Mouse (Mus musculus) liver, embryonic 16.5 days (tissue): Measurements from ENCODE around the gene Nppc. TPM values are rescaled to one million over a fixed set of nuclear protein-coding genes. Genes with fewer than 3 reads are reported as not detected.

Experiments
- ATAC-seq: fragments of 200-750 bp; cut with Nextera tagmentation; 2 replicates; pipeline ENCODE4 v1.8.0; 2017; ENCODE audit warnings: low read depth, mild to moderate bottlenecking, moderate number of reproducible peaks, moderate library complexity
- H3K27ac ChIP-seq: fragments of 300-500 bp; sonication (generic); 2 replicates; pipeline ENCODE4 v1.5.1; 2014; ENCODE audit warnings: mild to moderate bottlenecking, low read length
- H3K27me3 ChIP-seq: fragments of 300-500 bp; sonication (generic); 2 replicates; pipeline ENCODE4 v1.6.1; 2014; ENCODE audit warnings: low read depth, low read length, mixed read lengths; ENCODE audit not compliant: control insufficient read depth, insufficient read depth
- H3K36me3 ChIP-seq: fragments of 300-500 bp; sonication (generic); 2 replicates; pipeline ENCODE4 v1.6.1; 2014; ENCODE audit warnings: mild to moderate bottlenecking; ENCODE audit not compliant: control insufficient read depth, insufficient read depth
- H3K4me1 ChIP-seq: fragments of 300-500 bp; sonication (generic); 2 replicates; pipeline ENCODE4 v1.6.1; 2014; ENCODE audit warnings: low read depth, low read length, mixed read lengths; ENCODE audit not compliant: control insufficient read depth
- H3K4me2 ChIP-seq: fragments of 300-500 bp; sonication (generic); 2 replicates; pipeline ENCODE4 v1.6.1; 2014; ENCODE audit warnings: low read depth, low read length, mixed read lengths
- H3K4me3 ChIP-seq: fragments of 300-500 bp; sonication (generic); 2 replicates; pipeline ENCODE4 v1.5.1; 2014; ENCODE audit warnings: low read depth, mild to moderate bottlenecking, low read length
- H3K9ac ChIP-seq: fragments of 300-500 bp; sonication (generic); 2 replicates; pipeline ENCODE4 v1.6.1; 2014; ENCODE audit warnings: low read depth, low read length
- H3K9me3 ChIP-seq: fragments of 300-500 bp; sonication (generic); replicated peaks from 2 replicates; pipeline ENCODE4 v1.6.1; 2016; ENCODE audit warnings: low read length; ENCODE audit not compliant: control insufficient read depth
- WGBS: fragments of 180-500 bp; shearing (Covaris S2); extraction: QIAGEN DNeasy Blood & Tissue Kit; methylation state at CpG from one replicate; pipeline ENCODE4 v1.1.7; 2014; ENCODE audit not compliant: insufficient replicate concordance; 5-methylcytosine and 5-hydroxymethylcytosine counted together
- polyA plus RNA-seq: library from polyadenylated mRNA; unstranded; fragments of >200 nt; fragmentation: Nextera tagmentation; extraction: Ambion mirVana; gene quantifications from 2 replicates; pipeline ENCODE4 v1.2.1, GENCODE M21; 2015

Nppc gene
- polyA plus RNA-seq, result not detected in 2 replicates

DNA sequence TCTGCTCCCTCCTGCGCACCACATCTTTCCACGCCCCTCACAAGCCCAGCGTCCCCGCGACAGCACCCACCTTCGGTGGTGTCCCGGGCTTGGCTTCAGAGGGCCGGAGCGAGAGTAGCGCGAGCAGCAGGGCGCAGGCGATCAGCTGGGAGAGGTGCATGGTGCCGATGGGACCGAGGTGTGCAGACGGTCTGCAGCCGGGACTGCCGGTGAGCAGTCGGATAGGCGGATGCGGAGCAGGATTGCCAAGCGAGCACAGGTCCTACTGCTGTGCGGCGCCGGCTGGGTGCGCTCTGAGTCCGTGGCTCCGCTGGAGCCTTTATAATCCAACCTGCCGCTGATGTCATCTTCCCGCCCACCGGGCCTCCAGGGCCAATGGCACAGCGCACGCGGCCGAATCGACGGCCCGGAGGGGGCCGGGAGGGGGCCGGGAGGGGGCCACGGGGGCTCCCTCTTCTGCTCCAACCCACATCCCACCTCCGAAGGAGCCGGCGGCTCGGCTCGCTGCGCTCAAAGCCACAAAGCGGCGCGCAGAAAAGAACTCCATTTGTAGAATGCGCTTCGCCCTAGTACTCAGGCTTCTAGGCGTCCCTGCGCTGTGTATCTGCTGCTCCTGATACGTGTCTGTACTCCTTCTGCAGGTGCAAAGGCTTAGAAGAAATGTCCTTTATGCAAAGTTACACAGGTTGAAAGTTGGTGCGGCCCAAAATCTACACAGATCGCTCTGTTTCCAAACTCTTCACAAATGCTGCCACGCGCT, at the start of gene Nppc:
TSS of gene Nppc (minus strand) at position 293 of the 760 bp plus-strand sequence.
- H3K9ac ChIP-seq, result no peak within 1 kb of the TSS
- H3K27me3 ChIP-seq, result peaks cover 44% of the 10 kb centered on the region

DNA sequence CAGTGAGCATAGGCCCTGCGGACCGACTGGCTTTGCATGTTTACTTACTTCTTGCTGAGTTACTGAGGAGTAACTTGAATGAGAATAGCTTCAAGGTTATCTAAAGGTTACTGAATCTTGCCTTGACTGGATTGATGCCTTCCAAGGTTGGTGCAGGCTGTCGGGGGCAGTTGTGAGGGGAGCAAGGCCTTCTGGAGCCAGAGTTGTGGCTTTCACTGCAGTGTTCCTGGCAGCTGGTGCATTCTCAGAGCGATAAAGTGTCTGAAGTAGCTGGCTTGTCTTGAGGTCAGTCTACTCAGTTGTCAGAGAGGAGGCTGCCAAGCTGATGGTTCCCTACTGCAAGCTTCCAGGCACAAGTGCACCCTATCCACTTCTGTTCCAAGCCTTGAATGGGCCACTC, 49.0 kb upstream of the Nppc start:
- H3K36me3 ChIP-seq, result no peaks in the 10 kb centered on the region
- H3K9me3 ChIP-seq, result no peaks in the 10 kb centered on the region
- no peak for ATAC-seq
- H3K4me2 ChIP-seq, result no peak overlapping the region
- H3K27ac ChIP-seq, result no peak overlapping the region
- 52% methylated on average over 4 of the region's 4 CpGs for WGBS
- no peak overlapping the region for H3K9ac ChIP-seq
- H3K27me3 ChIP-seq, result no peaks in the 10 kb centered on the region
- H3K4me3 ChIP-seq, result no peak overlapping the region
- peaks cover 7% of the 10 kb centered on the region for H3K4me1 ChIP-seq

More for the DNA sequence above, at the start of gene Nppc:
- H3K4me2 ChIP-seq, result peak within 1 kb of the TSS; percentile 76
- H3K4me3 ChIP-seq, result peak within 1 kb of the TSS; percentile 48
- 4% methylated on average over 56 of the region's 59 CpGs for WGBS
- H3K36me3 ChIP-seq, result no peaks in the 10 kb centered on the region
- H3K4me1 ChIP-seq, result peaks cover 3% of the 10 kb centered on the region; the same call in 1 of the 2 replicates
- H3K9me3 ChIP-seq, result no peaks in the 10 kb centered on the region
- peak; percentile 79 for ATAC-seq
- H3K27ac ChIP-seq, result no peak within 1 kb of the TSS

DNA sequence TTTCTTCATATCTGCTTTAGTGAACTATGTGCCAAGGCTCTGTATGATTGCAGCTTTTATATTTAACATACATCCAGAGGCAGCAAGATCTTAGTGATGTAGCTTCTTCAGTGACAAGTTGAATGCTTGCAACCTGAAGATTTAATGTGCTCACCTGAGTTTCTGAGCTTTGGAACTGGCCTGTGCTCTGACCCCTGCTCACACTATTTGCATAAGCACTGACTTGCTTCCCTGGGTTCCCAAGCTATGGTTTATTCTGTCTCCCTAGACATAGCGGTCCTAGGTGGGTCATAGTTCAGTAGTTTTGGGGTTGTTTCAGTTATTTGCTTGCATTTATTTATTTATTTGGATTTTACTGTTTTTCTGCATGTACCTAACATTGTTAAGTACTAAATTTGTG, 47.8 kb upstream of the Nppc start:
- Histone ChIP-seq H3K9me3 (no peaks in the 10 kb centered on the region), H3K27me3 (no peaks in the 10 kb centered on the region), H3K4me1 (peaks cover 7% of the 10 kb centered on the region), H3K36me3 (no peaks in the 10 kb centered on the region), H3K27ac (no peak overlapping the region; the same call in 1 of the 2 replicates), H3K9ac (no peak overlapping the region), H3K4me2 (no peak overlapping the region), H3K4me3 (no peak overlapping the region)
- 42% methylated on average over 1 of the region's 1 CpGs for whole genome bisulfite sequencing
- peak; percentile 51; the same call in 1 of the 2 replicates for ATAC-seq

DNA sequence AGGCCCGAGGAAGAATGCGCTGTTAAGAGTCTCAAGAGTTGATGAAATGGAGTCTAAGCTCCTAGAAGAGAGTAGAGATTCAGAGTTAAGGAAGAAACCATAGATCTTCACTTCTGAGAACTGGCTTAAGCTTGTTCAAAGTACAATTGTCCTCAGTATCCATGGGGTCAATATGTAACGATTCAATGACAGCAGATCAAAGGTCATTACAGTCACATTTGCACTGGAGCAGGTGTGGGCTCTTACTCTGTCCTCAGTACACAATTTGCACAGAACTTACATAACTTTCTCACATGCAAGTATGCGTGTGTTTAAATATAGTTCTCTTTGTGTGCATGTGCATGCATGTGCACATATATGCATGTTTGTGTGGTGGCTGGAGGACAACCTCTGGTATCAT, 42.7 kb upstream of the Nppc start:
- Histone ChIP-seq H3K9ac (no peak overlapping the region), H3K36me3 (no peaks in the 10 kb centered on the region), H3K4me2 (no peak overlapping the region), H3K27ac (0 out of 2 replicates have a peak overlapping the region, but pooled peaks have one; percentile 27), H3K9me3 (no peaks in the 10 kb centered on the region), H3K27me3 (no peaks in the 10 kb centered on the region), H3K4me3 (no peak overlapping the region), H3K4me1 (peaks cover 1% of the 10 kb centered on the region)
- ATAC-seq, result peak; percentile 71
- WGBS, result 70% methylated on average over 4 of the region's 4 CpGs

DNA sequence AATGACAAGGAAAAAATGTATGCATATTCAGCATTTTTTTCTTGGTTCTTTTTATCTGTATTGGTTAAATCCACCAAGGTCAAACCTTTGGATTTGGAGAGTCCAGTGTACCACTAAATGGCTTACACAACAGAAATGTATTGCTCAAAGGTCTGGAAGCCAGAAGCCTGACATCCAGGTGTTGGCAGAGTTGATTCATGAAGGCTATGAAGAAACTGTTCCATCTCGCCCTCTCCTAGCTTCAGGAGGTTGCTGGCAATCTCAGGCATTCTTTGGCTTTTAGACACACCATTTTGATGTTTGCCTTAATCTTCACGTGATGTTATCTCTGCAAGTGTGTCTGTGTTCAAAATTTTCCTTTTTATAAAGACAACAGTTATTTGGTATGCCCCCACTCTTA, 41.7 kb upstream of the Nppc start:
- WGBS, result 61% methylated on average over 2 of the region's 2 CpGs
- peak; percentile 50; the same call in 1 of the 2 replicates for ATAC-seq
- Histone ChIP-seq H3K27ac (no peak overlapping the region), H3K4me3 (no peak overlapping the region), H3K9me3 (no peaks in the 10 kb centered on the region), H3K4me1 (no peaks in the 10 kb centered on the region; the same call in none of the 2 replicates), H3K27me3 (no peaks in the 10 kb centered on the region), H3K4me2 (no peak overlapping the region), H3K36me3 (no peaks in the 10 kb centered on the region), H3K9ac (no peak overlapping the region)

DNA sequence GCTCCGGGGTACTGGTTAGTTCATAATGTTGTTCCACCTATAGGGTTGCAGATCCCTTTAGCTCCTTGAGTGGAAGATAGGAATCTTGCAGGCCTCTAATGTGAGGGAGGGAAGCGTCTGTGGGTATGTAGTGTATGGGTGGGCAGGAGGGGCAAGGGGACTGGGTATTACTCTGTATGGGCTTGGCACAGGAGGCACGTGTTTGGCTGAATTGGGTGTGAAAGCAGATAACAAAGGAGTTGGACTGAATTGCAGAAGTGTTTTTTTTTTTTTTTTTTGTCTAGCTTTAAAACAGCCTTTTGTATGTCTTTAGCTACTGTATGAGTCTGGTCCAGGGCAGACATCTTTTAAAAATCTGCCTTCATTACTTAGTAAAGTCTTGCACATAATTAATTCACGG, 39.2 kb upstream of the Nppc start:
- H3K27ac ChIP-seq, result no peak overlapping the region
- no peak for ATAC-seq
- H3K4me1 ChIP-seq, result peaks cover 6% of the 10 kb centered on the region
- H3K4me3 ChIP-seq, result no peak overlapping the region
- no peak overlapping the region for H3K9ac ChIP-seq
- H3K27me3 ChIP-seq, result no peaks in the 10 kb centered on the region
- 57% methylated on average over 4 of the region's 4 CpGs for WGBS
- no peaks in the 10 kb centered on the region for H3K36me3 ChIP-seq
- H3K9me3 ChIP-seq, result no peaks in the 10 kb centered on the region
- no peak overlapping the region for H3K4me2 ChIP-seq

DNA sequence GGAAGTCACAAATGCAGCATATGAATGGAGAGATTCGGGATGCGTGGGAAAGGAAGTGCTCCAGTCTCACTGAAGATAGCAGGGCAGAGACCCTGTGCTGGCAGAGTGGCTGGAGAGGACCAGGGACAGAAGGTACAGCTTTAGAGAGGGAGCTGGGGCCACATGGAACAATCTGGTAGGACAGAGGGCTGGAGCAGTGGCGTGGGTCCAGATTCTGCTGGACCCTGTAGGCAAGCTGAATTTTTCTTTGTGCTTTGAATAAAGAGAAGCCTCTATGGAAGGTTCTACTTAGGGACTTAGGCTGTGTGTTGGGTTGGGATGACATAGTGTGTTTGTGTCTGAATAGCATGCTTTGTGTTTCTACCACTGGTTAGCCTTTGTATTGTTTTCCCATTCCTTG, 35.1 kb upstream of the Nppc start:
- Histone ChIP-seq H3K27ac (no peak overlapping the region), H3K27me3 (no peaks in the 10 kb centered on the region), H3K4me3 (no peak overlapping the region), H3K4me2 (no peak overlapping the region), H3K36me3 (no peaks in the 10 kb centered on the region), H3K9ac (no peak overlapping the region), H3K4me1 (peaks cover 14% of the 10 kb centered on the region), H3K9me3 (no peaks in the 10 kb centered on the region)
- 75% methylated on average over 3 of the region's 3 CpGs for WGBS
- ATAC-seq, result no peak

DNA sequence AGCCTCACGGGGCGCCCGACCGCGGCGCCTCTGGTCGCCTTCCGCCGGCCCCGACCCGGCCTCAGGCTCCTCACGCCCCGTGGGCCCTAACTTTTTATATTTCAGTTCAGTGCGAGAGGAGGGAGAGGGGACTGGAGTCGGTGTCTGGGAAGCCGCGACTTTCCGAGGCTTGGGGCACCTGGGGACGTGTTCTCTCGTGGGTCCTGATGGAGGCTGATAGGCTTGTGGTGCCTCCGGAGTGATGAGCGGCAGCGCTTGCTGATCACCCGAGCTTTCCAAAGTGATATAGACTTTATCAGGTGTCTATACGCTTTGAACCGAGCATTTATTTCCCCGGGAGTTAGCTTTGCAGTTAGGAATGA, 33.6 kb upstream of the Nppc start:
- WGBS, result under 1% methylated on average over 27 of the region's 27 CpGs

DNA sequence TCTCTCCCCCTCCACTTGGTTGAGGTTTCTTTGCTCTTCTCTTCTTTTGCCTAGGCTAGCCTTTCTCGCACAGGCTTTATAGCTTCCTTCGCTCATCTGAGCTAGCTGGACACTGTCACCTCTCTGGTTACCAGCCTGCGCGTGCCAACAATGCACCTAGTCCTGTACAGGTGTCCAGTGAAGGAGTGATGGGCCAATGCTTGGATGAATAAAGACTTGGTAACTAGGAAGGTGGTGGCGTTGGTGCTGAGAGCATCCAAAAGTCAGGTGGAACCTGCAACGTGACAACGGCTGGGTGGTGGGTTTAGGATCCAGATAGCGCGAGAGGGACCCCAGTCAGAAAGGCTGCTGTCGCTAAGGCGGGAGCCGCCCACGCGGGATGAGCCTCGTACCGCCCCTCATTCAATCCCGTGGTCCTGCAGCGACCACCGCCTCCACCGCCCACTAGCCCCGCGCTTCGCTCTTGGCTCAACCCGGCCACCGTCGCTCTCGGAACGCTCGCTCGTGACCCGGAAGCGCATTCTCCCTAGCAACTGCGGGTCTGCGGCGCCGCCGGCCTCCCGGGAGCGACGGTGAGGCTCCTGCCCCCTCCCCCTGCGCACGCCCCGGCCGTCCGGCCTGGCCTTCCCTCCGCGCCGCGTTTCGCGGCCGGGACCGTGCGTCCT, 33.1 kb upstream of the Nppc start, which contains the start of gene Dis3l2:
TSS of gene Dis3l2 (plus strand) at position 509 of the 665 bp plus-strand sequence.
- ATAC-seq, result peak; percentile 88
- Histone ChIP-seq H3K4me1 (peaks cover 18% of the 10 kb centered on the region), H3K27me3 (no peaks in the 10 kb centered on the region), H3K9me3 (no peaks in the 10 kb centered on the region), H3K9ac (peak within 1 kb of the TSS; percentile 79), H3K4me2 (peak within 1 kb of the TSS; percentile 66), H3K36me3 (no peaks in the 10 kb centered on the region), H3K4me3 (peak within 1 kb of the TSS; percentile 85), H3K27ac (peak within 1 kb of the TSS; percentile 77)
- WGBS, result 4% methylated on average over 43 of the region's 54 CpGs

More for the DNA sequence above, 33.6 kb upstream of the Nppc start:
- Histone ChIP-seq H3K4me1 (peaks cover 18% of the 10 kb centered on the region), H3K9ac (peak overlapping the region; percentile 79), H3K4me2 (peak overlapping the region; percentile 66), H3K36me3 (no peaks in the 10 kb centered on the region), H3K27ac (peak overlapping the region; percentile 77), H3K27me3 (no peaks in the 10 kb centered on the region), H3K4me3 (peak overlapping the region; percentile 85), H3K9me3 (no peaks in the 10 kb centered on the region)
- peak; percentile 33 for ATAC-seq
